Mouse (Mus musculus): ENCODE results near the gene Tgif1.

Tgif1 gene

DNA sequence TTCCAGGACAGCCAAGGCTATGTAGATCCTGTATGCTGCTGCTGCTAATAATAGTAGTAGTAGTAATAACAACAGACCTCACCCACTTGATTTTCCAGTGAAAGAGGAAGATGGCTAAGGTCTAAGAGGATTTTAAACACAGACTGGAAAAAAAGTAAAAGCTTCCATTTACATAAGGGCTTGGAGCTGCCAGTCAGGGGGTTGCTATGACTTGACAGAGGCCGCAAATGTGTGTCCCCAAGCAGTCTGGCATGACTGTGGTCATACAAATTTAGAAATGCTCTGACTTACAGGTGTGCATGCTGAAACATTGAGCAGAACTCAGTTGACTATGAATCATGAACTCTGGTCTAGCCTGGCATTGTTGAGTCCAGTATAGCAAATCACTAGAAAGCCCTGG lies 45.5 kb downstream of the Tgif1 start:
- DNase-seq (ENCODE audit: low spot score in 2 of 2): no peak

DNA sequence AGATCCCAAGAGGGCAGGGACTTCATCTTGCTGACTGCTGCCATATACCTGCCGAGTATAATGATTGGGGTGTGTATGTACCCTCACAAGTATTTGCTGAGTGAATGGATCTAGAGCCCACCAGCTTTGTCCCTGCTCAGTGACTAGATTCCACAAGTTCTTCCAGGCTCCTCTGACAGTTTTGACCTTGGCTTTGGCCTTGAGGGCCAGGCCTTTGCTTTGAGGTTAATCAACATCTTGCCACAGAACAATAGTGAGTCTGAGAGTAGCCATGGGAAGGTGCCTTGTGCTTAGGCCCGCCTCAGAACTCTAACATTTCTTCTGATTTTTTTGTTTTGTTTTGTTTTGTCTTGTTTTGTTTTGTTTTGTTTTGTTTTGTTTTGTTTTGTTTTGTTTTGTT lies 46.7 kb downstream of the Tgif1 start:
- no peak for DNase-seq (ENCODE audit: low spot score in 2 of 2)

DNA sequence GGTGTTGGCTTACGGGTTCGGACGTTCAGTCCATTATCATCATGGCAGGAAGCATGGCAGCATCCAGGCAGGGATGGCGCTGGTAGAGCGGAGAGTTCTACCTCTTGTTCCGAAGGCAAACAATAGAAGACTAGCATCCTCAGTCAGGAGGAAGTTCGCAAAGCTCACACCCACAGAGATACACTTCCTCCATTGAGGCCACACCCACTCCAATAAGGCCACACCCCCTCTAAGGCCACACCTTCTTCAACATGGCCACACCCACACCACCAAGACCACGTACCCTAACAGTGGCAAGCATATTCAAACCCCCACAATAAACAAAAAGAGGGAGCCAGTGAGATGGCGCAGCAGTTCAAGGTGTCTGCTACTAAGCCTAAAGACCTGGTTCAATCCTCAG lies 47.5 kb downstream of the Tgif1 start:
- no peak for DNase-seq (ENCODE audit: low spot score in 2 of 2)

DNA sequence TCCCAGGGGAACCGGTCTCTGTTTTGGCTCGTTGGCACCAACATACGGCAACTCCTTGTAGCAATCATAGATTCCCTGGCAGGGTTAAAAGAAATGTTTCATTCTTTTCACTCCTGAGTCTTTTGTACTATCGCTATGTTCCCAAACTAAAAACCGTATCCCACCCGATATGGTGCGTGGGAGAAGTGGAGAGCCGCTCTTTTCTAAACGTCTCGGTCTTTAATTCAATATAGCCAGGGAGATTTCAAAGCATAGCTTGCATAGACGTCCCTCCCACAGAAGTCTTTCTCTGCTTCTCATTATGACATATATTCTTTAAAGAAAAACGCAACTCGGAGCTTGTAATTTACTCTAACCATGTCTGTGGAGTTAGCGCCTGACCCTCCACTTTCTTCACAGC lies 51.3 kb downstream of the Tgif1 start:
- DNase-seq (ENCODE audit: low spot score in 2 of 2): no peak

DNA sequence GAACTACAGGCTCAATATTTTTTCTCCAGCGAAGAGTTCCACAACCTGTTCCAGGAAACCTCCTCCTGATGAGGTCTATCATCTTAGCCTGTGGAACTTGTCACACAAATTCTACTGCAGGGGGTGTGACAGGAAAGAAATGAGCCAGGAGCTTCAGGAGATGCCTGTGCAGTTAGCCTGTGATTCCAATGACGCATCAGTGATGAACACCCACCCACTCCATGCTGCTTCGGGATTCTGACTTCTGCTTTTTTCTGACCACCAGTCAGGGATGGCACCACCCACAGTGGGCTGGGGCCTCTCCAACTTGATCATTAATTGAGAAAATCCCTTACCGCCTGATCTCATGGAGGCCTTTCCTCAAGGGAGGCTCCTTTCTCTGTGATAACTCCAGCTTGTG lies 54.1 kb downstream of the Tgif1 start:
- no peak for DNase-seq (ENCODE audit: low spot score in 2 of 2)

DNA sequence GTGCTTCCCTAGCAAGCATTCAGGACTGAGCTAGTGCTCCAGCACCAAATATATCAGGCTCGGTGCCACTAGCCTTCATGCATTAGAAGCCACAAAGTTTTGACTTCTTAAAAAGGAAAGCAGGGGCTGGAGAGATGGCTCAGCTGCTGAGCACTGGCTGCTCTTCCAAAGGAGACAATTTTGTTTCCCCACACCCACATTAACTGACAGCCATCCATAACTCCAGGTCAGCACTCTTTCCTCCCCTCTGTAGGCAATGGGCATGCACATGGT lies 55.6 kb downstream of the Tgif1 start:
- DNase-seq (ENCODE audit: low spot score in 2 of 2): no peak

DNA sequence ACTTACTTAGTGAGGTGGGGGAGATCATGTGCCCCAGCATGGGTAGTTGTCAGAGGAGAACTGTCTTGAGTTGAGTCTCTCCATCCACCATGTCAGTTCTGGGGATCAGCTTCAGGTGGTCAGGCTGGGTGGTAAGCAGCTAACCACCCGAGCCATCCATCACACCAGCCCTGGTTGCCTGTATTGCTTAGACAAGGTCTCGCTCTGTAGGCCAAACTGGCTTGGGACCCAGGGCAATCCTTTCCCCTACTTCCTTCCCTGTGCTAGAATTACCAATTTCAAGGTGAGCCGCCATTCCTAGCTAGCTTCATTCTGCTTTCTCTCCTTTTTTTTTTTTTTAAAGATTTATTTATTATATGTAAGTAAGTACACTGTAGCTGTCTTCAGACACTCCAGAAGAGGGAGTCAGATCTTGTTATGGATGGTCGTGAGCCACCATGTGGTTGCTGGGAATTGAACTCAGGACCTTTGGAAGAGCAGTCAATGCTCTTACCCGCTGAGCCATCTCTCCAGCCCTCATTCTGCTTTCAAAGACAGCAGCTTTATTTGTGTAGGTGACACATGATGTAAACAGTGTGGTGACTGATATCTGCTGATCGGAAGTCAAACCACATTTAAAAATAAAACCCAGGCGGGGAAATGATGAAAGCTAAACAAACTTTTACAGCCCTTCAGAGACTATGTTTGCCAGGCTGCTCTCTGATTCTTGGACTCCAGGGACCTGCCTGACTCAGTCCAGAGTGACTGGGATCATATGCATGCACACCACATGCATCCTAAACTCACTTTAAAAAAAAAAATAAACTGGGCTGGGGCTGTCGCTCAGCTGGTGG lies 56.2 kb downstream of the Tgif1 start:
- DNase-seq (ENCODE audit: low spot score in 2 of 2): no peak

DNA sequence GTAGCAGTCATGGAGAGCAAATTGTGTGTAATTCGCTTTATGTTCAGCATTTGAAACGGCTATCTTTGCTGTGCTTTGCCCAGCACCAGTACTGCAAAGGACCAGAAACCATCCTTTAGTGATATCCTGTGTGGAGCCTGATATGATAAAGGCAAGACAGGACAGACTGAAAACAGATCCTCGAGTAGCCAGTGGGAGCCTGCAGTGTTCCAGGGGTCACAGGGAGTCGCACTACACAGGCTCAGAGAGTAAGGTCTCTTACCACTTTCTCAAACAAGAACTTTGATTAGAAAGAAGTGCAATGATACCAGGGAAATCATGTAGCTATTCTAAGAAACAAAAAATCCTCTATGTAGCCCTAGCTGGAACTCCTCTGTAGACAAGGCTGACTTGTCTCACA lies 58.1 kb downstream of the Tgif1 start:
- no peak for DNase-seq (ENCODE audit: low spot score in 2 of 2)

DNA sequence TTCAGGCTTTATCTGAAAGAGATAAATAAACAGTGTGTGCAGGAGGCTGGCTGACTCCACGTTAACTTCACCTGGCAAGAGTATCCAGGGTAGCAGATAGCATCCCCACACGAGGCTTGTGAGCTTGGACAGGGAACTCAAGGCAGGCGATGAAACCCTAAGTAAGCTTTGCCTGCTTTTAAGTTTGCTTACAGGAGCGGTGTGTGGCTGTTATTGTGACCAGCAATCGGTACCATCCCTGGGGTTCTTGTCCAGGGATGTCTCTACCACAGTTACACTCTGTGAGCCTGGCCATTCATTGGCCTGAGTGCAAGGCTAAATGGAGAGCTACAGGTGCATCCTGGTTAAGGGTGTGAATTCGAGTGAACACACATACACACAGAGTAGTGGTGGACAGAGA lies 58.6 kb downstream of the Tgif1 start:
- DNase-seq (ENCODE audit: low spot score in 2 of 2): no peak

DNA sequence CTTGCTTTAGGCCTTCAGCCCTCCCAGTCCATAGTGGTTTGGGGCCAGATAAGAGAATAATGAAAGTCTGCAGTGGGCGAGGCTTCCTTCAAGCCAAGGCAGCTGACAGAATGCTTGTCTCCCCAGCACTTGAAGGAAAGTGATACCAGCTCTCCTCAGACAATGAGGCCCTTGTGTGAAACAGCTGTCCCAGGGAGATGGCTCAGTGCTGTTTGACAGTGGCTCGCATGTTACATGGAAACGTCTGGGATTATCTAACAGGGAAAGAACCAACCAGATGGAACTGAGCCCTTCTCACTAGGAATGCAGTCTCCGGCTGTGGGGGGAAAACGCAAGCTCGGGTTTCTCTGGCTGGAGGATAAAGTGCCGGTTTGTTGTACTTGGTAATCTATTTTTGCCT lies 59.1 kb downstream of the Tgif1 start:
- DNase-seq (ENCODE audit: low spot score in 2 of 2): no peak

Measured in spleen, postnatal 14 days (tissue).